Mouse (Mus musculus) liver, embryonic 13.5 days (tissue): Measurements from ENCODE around the gene Prkag1. TPM values are rescaled to one million over a fixed set of nuclear protein-coding genes. Genes with fewer than 3 reads are reported as not detected.

ENCODE experiments used
- ATAC-seq: fragments of 200-750 bp; cut with Nextera tagmentation; 2 replicates; pipeline ENCODE4 v1.8.0; 2017; ENCODE audit warnings: low read depth, mild to moderate bottlenecking, moderate number of reproducible peaks, moderate library complexity
- DNase-seq: peaks from one replicate; pipeline ENCODE4 v3.0.0; 2022
- H3K27ac ChIP-seq: fragments of 300-500 bp; sonication (generic); 2 replicates; pipeline ENCODE4 v1.5.1; 2015; ENCODE audit warnings: moderate library complexity, mild to moderate bottlenecking, inconsistent platforms
- H3K27me3 ChIP-seq: fragments of 300-500 bp; sonication (generic); 2 replicates; pipeline ENCODE4 v1.6.1; 2015; ENCODE audit warnings: mild to moderate bottlenecking, inconsistent platforms
- H3K36me3 ChIP-seq: fragments of 300-500 bp; sonication (generic); 2 replicates; pipeline ENCODE4 v1.6.1; 2015; ENCODE audit warnings: mild to moderate bottlenecking, inconsistent platforms
- H3K4me1 ChIP-seq: fragments of 300-500 bp; sonication (generic); replicated peaks from 2 replicates; pipeline ENCODE4 v1.6.1; 2015; ENCODE audit warnings: inconsistent platforms
- H3K4me2 ChIP-seq: fragments of 300-500 bp; sonication (generic); 2 replicates; pipeline ENCODE4 v1.6.1; 2015; ENCODE audit warnings: inconsistent platforms, mild to moderate bottlenecking, moderate library complexity
- H3K4me3 ChIP-seq: fragments of 300-500 bp; sonication (generic); replicated peaks from 2 replicates; pipeline ENCODE4 v1.5.1; 2015; ENCODE audit warnings: mild to moderate bottlenecking, inconsistent platforms
- H3K9ac ChIP-seq: fragments of 300-500 bp; sonication (generic); 2 replicates; pipeline ENCODE4 v1.6.1; 2015; ENCODE audit warnings: mild to moderate bottlenecking, inconsistent platforms
- H3K9me3 ChIP-seq: fragments of 300-500 bp; sonication (generic); replicated peaks from 2 replicates; pipeline ENCODE4 v1.6.1; 2016; ENCODE audit warnings: inconsistent platforms
- WGBS: fragments of 180-500 bp; shearing (Covaris S2); methylation state at CpG from one replicate; pipeline ENCODE4 v1.1.7; 2015; ENCODE audit not compliant: insufficient replicate concordance; 5-methylcytosine and 5-hydroxymethylcytosine counted together
- polyA plus RNA-seq: library from polyadenylated mRNA; unstranded; fragments of >200 nt; fragmentation: Nextera tagmentation; extraction: Ambion mirVana; gene quantifications from 2 replicates; pipeline ENCODE4 v1.2.1, GENCODE M21; 2015

Prkag1 gene
- polyA plus RNA-seq: 116 and 117 TPM in 2 replicates

DNA sequence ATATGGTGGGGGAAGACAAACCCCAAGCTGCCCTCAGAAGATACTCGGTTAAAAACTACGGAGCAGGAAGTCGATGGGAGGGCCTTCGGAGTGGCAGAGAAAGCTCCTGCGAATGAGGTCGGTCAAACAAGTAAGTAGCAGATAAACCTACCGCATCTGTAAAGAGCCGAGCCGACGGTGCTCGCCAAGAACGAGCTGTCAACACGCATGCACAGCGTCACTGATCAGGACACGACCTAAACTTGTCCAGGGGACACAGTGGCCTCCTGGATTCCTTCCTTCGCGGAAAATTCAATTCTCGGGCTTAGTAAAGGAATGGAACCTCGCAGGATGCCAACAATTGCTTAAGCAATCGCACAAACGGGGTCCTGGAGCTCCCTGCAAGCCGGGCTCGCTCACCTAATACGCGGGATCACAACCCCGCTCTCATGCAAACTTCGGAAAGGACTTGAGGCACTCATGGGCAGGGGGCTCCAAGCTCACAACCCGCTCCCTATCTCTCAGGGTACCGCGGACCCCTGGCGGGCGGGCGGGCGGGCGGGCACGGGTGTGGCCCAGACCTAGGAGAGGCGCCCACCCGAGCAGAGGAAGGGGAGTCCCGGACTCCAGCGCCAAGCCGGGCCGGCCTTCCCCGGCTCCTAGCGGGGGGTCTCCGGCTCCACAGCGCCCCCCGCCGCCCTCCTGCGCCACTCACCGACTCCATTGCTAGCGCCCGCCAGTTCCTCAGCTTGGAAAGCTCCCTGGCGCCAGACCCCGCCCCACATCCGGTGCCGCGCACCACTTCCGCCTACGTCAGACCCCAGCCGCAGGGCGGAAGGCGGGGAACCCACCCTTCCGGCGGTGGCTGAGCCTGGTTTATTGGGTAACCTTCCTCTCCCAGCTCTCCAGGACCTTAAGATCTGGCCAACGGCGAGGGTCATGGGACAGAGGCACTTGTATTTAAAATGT is at the start of gene Prkag1:
Gene Prkag1, minus strand, starts transcription at position 786 of the 948 bp plus-strand sequence.
- peak within 1 kb of the TSS; percentile 99 for H3K27ac ChIP-seq
- H3K27me3 ChIP-seq: no peaks in the 10 kb centered on the region
- peaks cover 74% of the 10 kb centered on the region for H3K4me1 ChIP-seq
- H3K9ac ChIP-seq: peak within 1 kb of the TSS; percentile 95
- DNase-seq: peak; percentile 94
- H3K9me3 ChIP-seq: no peaks in the 10 kb centered on the region
- peak; percentile 81 for ATAC-seq
- H3K36me3 ChIP-seq: peaks cover 47% of the 10 kb centered on the region
- peak within 1 kb of the TSS; percentile 84 for H3K4me2 ChIP-seq
- peak within 1 kb of the TSS; percentile 80 for H3K4me3 ChIP-seq
- WGBS: under 1% methylated on average over 65 of the region's 66 CpGs

DNA sequence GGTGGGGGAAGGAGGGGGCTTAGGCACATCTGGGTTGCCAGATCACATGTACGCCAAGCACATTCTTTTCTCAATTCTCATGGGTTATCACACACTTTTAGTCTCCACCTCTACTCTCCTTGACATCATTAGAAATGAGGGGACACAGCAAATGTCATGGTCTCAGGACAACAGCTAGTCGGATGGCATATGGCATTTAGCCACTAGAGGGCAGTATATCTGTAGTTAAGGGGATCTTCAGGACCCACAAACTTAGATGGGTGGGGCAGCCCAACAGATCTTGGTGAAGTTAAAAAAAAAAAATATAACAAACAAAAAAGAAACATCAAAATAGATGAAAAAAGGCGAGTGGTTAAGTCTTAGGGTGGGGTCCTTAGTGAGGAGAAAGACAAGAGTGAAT is 46.0 kb upstream of the Prkag1 start:
- Histone ChIP-seq H3K9me3 (no peaks in the 10 kb centered on the region), H3K4me3 (no peak overlapping the region), H3K36me3 (no peaks in the 10 kb centered on the region), H3K4me1 (peaks cover 38% of the 10 kb centered on the region), H3K27ac (no peak overlapping the region), H3K4me2 (no peak overlapping the region), H3K9ac (no peak overlapping the region), H3K27me3 (no peaks in the 10 kb centered on the region)
- ATAC-seq: no peak
- 13% methylated on average over 3 of the region's 3 CpGs for WGBS
- peak; percentile 65 for DNase-seq

DNA sequence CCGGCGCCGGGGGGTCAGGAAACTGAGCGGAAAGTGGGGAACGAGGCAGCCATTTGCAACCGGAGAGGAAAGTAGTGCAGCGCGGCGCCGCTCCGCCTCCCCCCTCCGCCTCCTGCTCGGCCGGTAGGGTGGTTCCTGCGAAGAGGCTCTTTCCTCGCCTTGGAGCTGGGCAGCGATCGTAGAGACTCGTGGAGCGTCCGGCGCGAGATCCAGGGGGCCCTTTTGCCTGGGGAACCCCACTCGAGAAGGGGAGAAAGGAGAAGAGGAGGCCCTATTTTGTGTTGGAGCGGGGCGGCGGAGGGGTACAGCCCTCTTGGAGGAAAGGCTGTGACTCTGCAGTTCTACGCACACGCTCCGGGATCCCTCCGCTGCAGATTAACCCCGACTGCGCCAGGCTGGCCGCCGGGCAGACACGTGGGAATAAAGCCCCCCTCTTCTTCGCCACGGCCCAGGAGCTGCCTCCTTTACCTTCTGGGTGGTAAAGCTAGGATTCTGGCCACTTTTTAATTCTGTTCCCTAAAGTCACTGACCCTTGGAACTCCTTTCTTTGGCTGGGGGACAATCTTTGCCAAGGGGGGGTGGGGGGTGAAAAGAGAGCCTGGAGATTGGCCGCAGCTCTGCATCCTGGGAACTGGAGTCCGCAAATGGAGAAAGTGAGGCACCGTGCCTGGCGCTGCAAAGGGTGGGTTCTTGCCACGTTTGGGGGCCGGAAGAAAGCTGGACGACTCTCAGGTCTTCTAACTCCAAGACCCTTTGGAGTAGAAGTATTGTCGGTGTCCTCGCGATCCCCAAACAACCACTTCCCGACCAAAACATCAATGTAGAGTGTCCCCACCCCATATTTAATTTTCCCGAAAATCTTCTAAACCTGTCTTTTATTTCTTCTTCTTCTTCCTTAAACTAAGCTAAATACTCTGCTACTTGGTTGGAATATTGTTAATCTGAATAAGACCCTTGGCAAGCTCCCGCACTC is 40.9 kb upstream of the Prkag1 start:
- Histone ChIP-seq H3K9me3 (no peaks in the 10 kb centered on the region), H3K27me3 (no peaks in the 10 kb centered on the region), H3K9ac (peak overlapping the region; percentile 99), H3K4me1 (peaks cover 50% of the 10 kb centered on the region), H3K27ac (peak overlapping the region; percentile 95), H3K4me2 (peak overlapping the region; percentile 86), H3K4me3 (peak overlapping the region; percentile 99), H3K36me3 (no peaks in the 10 kb centered on the region)
- WGBS: 2% methylated on average over 51 of the region's 51 CpGs
- peak; percentile 68 for ATAC-seq
- peak; percentile 87 for DNase-seq

DNA sequence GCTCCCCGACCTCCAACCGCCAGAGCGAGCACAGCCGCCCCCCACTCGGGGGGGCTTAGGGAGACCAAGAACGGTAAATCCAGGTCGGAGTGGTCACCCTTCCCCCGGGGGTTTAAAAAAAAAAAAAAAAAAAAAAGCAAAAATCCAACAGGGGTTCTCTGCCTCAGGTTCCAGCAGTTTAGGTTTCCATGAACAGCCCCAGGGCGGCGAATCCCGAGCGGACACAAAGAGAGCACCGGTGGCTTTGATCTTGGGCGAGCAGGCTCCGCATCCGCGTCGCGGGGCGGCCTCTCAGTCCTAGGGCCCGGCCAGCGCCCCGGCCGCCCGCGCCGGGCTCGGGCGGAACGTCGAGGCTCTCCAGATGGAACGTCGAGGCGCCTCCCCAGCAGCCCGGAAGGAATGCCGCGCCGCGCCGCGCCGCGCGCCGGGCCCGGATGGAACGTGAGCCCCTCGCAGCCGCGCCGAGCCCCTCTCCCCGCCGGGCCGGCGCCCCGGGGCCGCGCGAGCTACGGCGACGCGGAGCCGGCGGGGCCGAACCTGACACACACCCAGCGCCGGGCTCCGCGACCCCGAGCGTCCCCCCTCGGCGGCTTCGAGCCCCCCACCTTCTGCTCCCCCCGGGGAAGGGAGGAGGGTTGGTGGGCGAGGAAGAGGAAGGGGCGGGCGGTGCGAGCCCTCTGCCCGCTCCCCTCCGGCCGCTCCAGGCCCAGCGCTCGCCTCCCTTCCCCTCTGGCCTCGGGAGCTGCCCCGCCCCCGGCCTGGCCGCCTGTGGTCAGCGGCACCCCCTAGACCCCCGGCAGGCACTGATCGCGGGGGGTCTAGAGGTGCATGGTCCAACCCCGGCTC is 40.0 kb upstream of the Prkag1 start, which contains the start of gene Kmt2d:
Gene Kmt2d, minus strand, starts transcription at position 135 of the 846 bp plus-strand sequence.
- peaks cover 9% of the 10 kb centered on the region for H3K36me3 ChIP-seq
- H3K27me3 ChIP-seq: no peaks in the 10 kb centered on the region
- no peak for DNase-seq
- peaks cover 59% of the 10 kb centered on the region for H3K4me1 ChIP-seq
- peak within 1 kb of the TSS; percentile 99 for H3K4me3 ChIP-seq
- peak within 1 kb of the TSS; percentile 99 for H3K9ac ChIP-seq
- ATAC-seq: peak; percentile 52
- H3K4me2 ChIP-seq: peak within 1 kb of the TSS; percentile 86
- H3K27ac ChIP-seq: peak within 1 kb of the TSS; percentile 95
- WGBS: under 1% methylated on average over 64 of the region's 94 CpGs
- H3K9me3 ChIP-seq: no peaks in the 10 kb centered on the region

DNA sequence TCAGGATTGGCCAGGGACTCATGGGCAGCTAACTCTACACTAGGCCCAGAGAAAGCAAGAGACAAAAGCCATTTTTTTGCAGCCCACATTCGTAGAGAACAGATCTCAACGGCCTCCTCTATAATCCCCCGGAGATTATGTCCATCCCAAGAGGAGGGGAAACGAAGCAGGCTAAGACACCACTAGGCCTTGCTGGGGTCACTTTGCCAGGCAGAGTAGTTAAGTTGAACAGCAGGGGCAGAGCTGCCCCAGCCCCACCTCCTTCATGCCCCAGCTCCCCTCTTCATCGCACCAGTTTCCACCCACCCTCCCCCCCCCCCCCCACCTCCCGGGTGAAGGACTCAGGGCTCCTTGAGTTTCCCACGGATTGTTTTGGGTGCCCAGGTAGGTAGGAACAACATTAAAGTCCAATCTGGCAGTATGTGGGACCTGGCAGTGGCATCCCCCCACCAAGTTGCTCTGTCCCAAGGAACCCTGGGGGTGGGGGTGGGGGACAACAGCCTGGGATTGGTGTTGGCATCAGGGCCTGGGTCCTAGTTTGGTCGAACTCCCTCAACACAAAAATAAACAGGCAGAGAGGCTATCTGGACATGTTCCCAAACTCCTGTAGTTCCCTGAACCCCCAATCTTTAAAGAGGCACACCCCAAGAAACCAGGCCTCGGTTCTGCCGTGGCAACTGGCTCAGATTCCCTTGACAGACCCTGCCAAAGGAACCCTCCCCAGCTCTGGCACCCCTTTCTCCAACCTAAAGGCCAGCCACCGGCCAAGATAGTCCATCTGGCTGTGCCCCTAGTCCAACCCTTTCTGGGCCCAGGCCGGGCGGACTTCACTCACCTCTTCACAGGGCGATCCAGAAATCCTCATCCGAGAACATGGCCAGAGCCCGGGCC is 39.1 kb upstream of the Prkag1 start:
- H3K4me2 ChIP-seq: peak overlapping the region; percentile 86
- ATAC-seq: no peak
- WGBS: under 1% methylated on average over 15 of the region's 16 CpGs
- peak overlapping the region; percentile 95 for H3K27ac ChIP-seq
- DNase-seq: no peak
- no peaks in the 10 kb centered on the region for H3K27me3 ChIP-seq
- peak overlapping the region; percentile 99 for H3K9ac ChIP-seq
- H3K36me3 ChIP-seq: peaks cover 18% of the 10 kb centered on the region
- no peaks in the 10 kb centered on the region for H3K9me3 ChIP-seq
- peaks cover 59% of the 10 kb centered on the region for H3K4me1 ChIP-seq
- peak overlapping the region; percentile 99 for H3K4me3 ChIP-seq

DNA sequence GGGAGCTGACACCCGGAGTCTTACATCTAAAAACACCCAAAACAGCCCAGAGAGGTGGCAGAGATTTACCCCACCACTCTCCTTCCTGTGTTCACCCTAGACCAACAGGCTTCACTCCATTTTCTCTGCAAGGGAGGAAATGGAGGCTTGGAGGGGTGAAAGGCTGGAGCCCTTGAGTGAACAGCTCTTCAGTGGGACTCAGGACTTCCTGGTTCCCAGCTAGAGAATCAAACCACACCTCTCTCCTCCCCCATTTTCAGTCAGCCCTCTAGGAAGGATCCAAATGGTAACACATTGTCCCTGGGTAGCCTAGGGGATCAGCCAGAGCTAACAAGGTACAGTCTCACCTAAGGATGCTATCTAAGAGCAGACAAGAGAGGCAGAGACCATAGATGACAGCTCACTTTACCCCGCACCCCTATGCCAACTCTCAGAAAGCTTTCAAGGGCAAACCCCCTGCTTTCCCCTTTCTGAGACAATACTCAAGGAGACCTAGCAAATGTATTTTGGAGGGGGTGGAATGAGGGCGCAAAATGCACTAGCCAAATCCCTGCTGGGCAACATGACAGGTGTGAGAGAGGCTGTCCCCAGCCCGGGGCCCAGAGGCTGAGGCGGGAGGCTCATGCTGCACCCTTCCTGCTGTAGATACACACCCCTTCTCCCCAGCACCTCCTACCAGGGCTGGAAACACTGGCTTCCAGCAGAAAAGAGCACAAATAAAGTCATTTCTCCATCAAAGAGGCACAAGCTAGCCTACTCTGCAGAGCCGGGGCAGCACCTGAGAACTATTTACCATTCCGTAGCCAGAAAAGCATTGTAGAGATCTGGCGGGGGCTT is 38.2 kb upstream of the Prkag1 start:
- no peak for DNase-seq
- Histone ChIP-seq H3K4me1 (peaks cover 59% of the 10 kb centered on the region), H3K9ac (peak overlapping the region; percentile 99), H3K27me3 (no peaks in the 10 kb centered on the region), H3K9me3 (no peaks in the 10 kb centered on the region), H3K36me3 (peaks cover 26% of the 10 kb centered on the region), H3K27ac (peak overlapping the region; percentile 95), H3K4me2 (peak overlapping the region; percentile 86), H3K4me3 (peak overlapping the region; percentile 99)
- peak; percentile 33; the same call in 1 of the 2 replicates for ATAC-seq
- WGBS: 10% methylated on average over 8 of the region's 8 CpGs

DNA sequence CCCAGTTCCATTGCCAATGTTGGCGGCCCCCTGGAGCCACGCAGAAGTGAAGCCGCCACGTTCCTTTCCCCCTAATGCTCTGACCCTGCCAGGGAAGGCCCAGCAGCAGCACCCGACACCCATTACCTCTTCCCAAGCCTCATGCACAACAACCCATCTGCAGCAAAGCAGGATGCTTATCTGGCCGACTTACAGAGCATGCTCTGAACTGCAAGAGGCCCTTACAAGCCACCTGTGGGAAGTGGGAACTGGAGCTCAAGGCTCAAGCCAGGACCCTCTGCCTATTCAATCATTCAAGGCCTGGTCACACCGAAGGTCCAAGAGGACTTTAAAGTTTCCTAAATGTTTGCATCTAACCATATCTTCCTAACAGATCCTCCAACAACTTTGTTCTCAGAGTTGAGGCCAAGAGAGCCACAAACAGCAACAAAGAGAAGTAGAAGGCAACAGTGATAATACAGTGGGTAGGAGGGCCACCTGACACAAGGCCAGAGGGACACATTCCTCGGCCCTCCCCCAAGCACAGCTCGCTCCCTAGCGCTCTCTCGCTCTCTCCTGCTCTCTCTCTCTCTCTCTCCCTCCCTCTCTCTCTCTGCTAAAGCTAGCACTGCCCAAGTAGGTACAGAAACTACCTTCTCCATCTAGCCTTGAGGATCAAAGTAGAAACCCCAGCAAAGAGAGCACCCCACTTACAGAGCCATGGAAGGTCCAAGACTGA is 37.2 kb upstream of the Prkag1 start:
- DNase-seq (no peak), ATAC-seq (no peak)
- peak overlapping the region; percentile 86 for H3K4me2 ChIP-seq
- 32% methylated on average over 11 of the region's 11 CpGs for WGBS
- no peaks in the 10 kb centered on the region for H3K27me3 ChIP-seq
- H3K9me3 ChIP-seq: no peaks in the 10 kb centered on the region
- peaks cover 37% of the 10 kb centered on the region for H3K36me3 ChIP-seq
- H3K4me3 ChIP-seq: peak overlapping the region; percentile 99
- peak overlapping the region; percentile 99 for H3K9ac ChIP-seq
- H3K4me1 ChIP-seq: peaks cover 59% of the 10 kb centered on the region
- peak overlapping the region; percentile 95 for H3K27ac ChIP-seq

DNA sequence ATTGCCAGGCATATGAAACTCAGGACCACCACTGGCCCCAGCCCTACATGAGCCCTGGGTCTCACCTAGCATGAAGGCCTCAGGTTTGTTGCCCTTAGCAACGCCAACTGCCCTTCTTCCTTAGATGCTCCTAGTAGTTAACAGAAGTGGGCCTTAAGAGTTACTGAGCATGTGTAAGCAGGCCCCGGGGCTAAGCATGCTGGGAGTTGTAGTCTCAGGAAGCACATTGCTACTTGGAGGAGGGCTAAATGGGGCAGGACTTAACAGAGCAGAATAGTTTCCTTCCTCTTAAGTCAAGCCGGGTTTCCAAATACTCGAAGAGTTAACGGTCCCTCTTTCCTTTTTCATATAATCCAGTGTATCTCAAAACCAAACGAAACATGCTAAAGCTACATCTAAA is 36.0 kb upstream of the Prkag1 start:
- DNase-seq: no peak
- peaks cover 49% of the 10 kb centered on the region for H3K36me3 ChIP-seq
- peak overlapping the region; percentile 99; the same call in 1 of the 2 replicates for H3K9ac ChIP-seq
- no peaks in the 10 kb centered on the region for H3K9me3 ChIP-seq
- H3K4me3 ChIP-seq: peak overlapping the region; percentile 99
- no peak for ATAC-seq
- H3K27ac ChIP-seq: peak overlapping the region; percentile 95
- H3K4me1 ChIP-seq: peaks cover 47% of the 10 kb centered on the region
- WGBS: 28% methylated on average over 6 of the region's 6 CpGs
- H3K27me3 ChIP-seq: no peaks in the 10 kb centered on the region
- peak overlapping the region; percentile 86 for H3K4me2 ChIP-seq

DNA sequence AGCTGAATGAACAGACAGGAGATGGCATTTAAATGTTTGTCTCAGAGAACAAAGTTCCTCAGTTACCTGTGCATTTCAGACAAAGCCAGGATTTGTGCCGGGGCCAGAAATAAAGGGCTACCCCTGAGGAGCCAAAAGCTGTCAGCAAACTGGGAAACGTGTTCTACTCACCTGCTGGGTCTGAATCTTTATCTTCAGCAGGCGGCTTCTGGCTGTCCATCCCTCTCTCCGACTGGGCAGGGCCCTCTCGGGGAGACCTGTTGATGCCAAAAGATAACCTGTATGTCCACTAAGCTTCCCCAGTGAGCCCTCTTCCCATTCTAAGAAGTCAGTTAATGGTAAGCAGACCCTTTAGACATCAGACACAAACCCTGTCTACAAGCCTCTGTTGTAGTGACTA is 35.2 kb upstream of the Prkag1 start:
- no peak overlapping the region for H3K9ac ChIP-seq
- no peak overlapping the region for H3K4me2 ChIP-seq
- H3K36me3 ChIP-seq: peaks cover 57% of the 10 kb centered on the region
- no peaks in the 10 kb centered on the region for H3K9me3 ChIP-seq
- ATAC-seq (no peak), DNase-seq (no peak)
- H3K4me1 ChIP-seq: peaks cover 47% of the 10 kb centered on the region
- 68% methylated on average over 5 of the region's 5 CpGs for WGBS
- H3K4me3 ChIP-seq: no peak overlapping the region
- no peak overlapping the region for H3K27ac ChIP-seq
- H3K27me3 ChIP-seq: no peaks in the 10 kb centered on the region
